Mouse (Mus musculus): Measurements from ENCODE around the gene Zswim1.
"Not testable (repeated sequence)": the region's sequence is repeated elsewhere in the genome, so short reads cannot be mapped to it uniquely, and the experiment has no call there.

Zswim1 gene

GRCm38 (mm10) chr2:164831029-164831428 lies 8.5 kb downstream of the Zswim1 start:
- peak; percentile 65 for DNase-seq

GRCm38 (mm10) chr2:164832032-164832747 lies 9.7 kb downstream of the Zswim1 start:
- no peak for DNase-seq

GRCm38 (mm10) chr2:164832748-164833301 lies 10.3 kb downstream of the Zswim1 start, which contains the start of gene Ctsa:
Gene Ctsa (plus strand): TSS chr2:164832873.
- peak; percentile 82 for DNase-seq

- DNase-seq, result peak; percentile 96
Measured at GRCm38 (mm10) chr2:164833314-164833959, 11.0 kb downstream of the Zswim1 start, which contains the start of gene Neurl2. Gene Neurl2 (minus strand): TSS chr2:164833456.

GRCm38 (mm10) chr2:164834531-164834930 lies 12.0 kb downstream of the Zswim1 start:
- peak; percentile 26 for DNase-seq

GRCm38 (mm10) chr2:164835164-164835563 lies 12.7 kb downstream of the Zswim1 start:
- no peak for DNase-seq

GRCm38 (mm10) chr2:164845782-164846181 lies 23.3 kb downstream of the Zswim1 start:
- no peak for DNase-seq

GRCm38 (mm10) chr2:164850061-164850460 lies 27.6 kb downstream of the Zswim1 start:
- no peak for DNase-seq

- DNase-seq, result not testable (repeated sequence)
Measured at GRCm38 (mm10) chr2:164855572-164855971, 33.1 kb downstream of the Zswim1 start.

GRCm38 (mm10) chr2:164856309-164857100 lies 34.0 kb downstream of the Zswim1 start:
- DNase-seq, result no peak

GRCm38 (mm10) chr2:164857101-164857821 lies 34.8 kb downstream of the Zswim1 start, which contains the start of gene Pltp:
Gene Pltp (minus strand): TSS chr2:164857711.
- DNase-seq, result peak; percentile 69

- no peak for DNase-seq
Measured at GRCm38 (mm10) chr2:164857842-164858553, 35.5 kb downstream of the Zswim1 start.

- DNase-seq, result no peak
Measured at GRCm38 (mm10) chr2:164859155-164859554, 36.7 kb downstream of the Zswim1 start.

GRCm38 (mm10) chr2:164859640-164860432 lies 37.4 kb downstream of the Zswim1 start:
- peak; percentile 56 for DNase-seq

- no peak for DNase-seq
Measured at GRCm38 (mm10) chr2:164861094-164861493, 38.6 kb downstream of the Zswim1 start.

- peak; percentile 87 for DNase-seq
Measured at GRCm38 (mm10) chr2:164862179-164862861, 39.8 kb downstream of the Zswim1 start.

- DNase-seq, result not testable (repeated sequence)
Measured at GRCm38 (mm10) chr2:164863411-164863810, 40.9 kb downstream of the Zswim1 start.

GRCm38 (mm10) chr2:164864593-164864992 lies 42.1 kb downstream of the Zswim1 start:
- DNase-seq, result no peak

GRCm38 (mm10) chr2:164866741-164867551 lies 44.5 kb downstream of the Zswim1 start:
- DNase-seq, result peak; percentile 81

Measured in kidney, postnatal 14 days (tissue).